Mouse (Mus musculus): ENCODE measurements around the gene Tmem189. TPM values are rescaled to one million over a fixed set of nuclear protein-coding genes. Genes with fewer than 3 reads are reported as not detected.

Gene Tmem189
- polyA plus RNA-seq, 1 experiment from 2014 or later: 58.8 TPM

- Histone ChIP-seq H3K27ac (ENCODE audit: low read length) (no peak overlapping the region), H3K36me3 (ENCODE audit: insufficient read depth, low read length) (no peaks in the 10 kb centered on the region), H3K9ac (replicated peaks; ENCODE audit: low read length) (no peak overlapping the region), H3K4me2 (replicated peaks; ENCODE audit: low read depth, low read length) (no peak overlapping the region), H3K4me3 (ENCODE audit: low read length) (no peak overlapping the region), H3K27me3 (ENCODE audit: insufficient read depth, low read length) (no peaks in the 10 kb centered on the region), H3K9me3 (ENCODE audit: low read length) (no peaks in the 10 kb centered on the region), H3K4me1 (ENCODE audit: insufficient read depth, low read length) (peaks cover 9% of the 10 kb centered on the region; the same call in 1 of the 2 replicates)
- ATAC-seq (ENCODE audit: low FRiP score, low TSS enrichment): no peak
- 55% methylated on average over 11 of the region's 11 CpGs for WGBS
These were observed 16.7 kb upstream of the Tmem189 start for GRCm38 (mm10) chr2:167706183-167706939.

- Histone ChIP-seq H3K9me3 (ENCODE audit: low read length) (no peaks in the 10 kb centered on the region), H3K36me3 (ENCODE audit: insufficient read depth, low read length) (no peaks in the 10 kb centered on the region), H3K4me2 (replicated peaks; ENCODE audit: low read depth, low read length) (no peak overlapping the region), H3K9ac (replicated peaks; ENCODE audit: low read length) (no peak overlapping the region), H3K4me3 (ENCODE audit: low read length) (no peak overlapping the region), H3K27me3 (ENCODE audit: insufficient read depth, low read length) (no peaks in the 10 kb centered on the region), H3K27ac (ENCODE audit: low read length) (no peak overlapping the region), H3K4me1 (ENCODE audit: insufficient read depth, low read length) (0 out of 2 replicates have a peak, but pooled peaks cover 5% of the 10 kb centered on the region)
- 90% methylated on average over 4 of the region's 4 CpGs for WGBS
- ATAC-seq (ENCODE audit: low FRiP score, low TSS enrichment): no peak
These were observed 14.8 kb upstream of the Tmem189 start for GRCm38 (mm10) chr2:167704409-167704808.

- Histone ChIP-seq H3K4me1 (ENCODE audit: insufficient read depth, low read length) (no peaks in the 10 kb centered on the region), H3K27me3 (ENCODE audit: insufficient read depth, low read length) (no peaks in the 10 kb centered on the region), H3K9ac (replicated peaks; ENCODE audit: low read length) (no peak overlapping the region), H3K36me3 (ENCODE audit: insufficient read depth, low read length) (no peaks in the 10 kb centered on the region), H3K27ac (ENCODE audit: low read length) (no peak overlapping the region), H3K4me2 (replicated peaks; ENCODE audit: low read depth, low read length) (no peak overlapping the region), H3K9me3 (ENCODE audit: low read length) (no peaks in the 10 kb centered on the region), H3K4me3 (ENCODE audit: low read length) (no peak overlapping the region)
- ATAC-seq (ENCODE audit: low FRiP score, low TSS enrichment): no peak
- 71% methylated on average over 6 of the region's 6 CpGs for WGBS
These were observed 12.5 kb upstream of the Tmem189 start for GRCm38 (mm10) chr2:167702126-167702525.

- Histone ChIP-seq H3K9me3 (ENCODE audit: low read length) (no peaks in the 10 kb centered on the region), H3K9ac (replicated peaks; ENCODE audit: low read length) (no peak overlapping the region), H3K4me1 (ENCODE audit: insufficient read depth, low read length) (no peaks in the 10 kb centered on the region), H3K36me3 (ENCODE audit: insufficient read depth, low read length) (no peaks in the 10 kb centered on the region), H3K27me3 (ENCODE audit: insufficient read depth, low read length) (no peaks in the 10 kb centered on the region), H3K4me2 (replicated peaks; ENCODE audit: low read depth, low read length) (no peak overlapping the region), H3K27ac (ENCODE audit: low read length) (no peak overlapping the region), H3K4me3 (ENCODE audit: low read length) (no peak overlapping the region)
- 78% methylated on average over 5 of the region's 5 CpGs for WGBS
- ATAC-seq (ENCODE audit: low FRiP score, low TSS enrichment): no peak
These were observed 11.8 kb upstream of the Tmem189 start for GRCm38 (mm10) chr2:167701472-167701871.

- Histone ChIP-seq H3K4me3 (ENCODE audit: low read length) (no peak overlapping the region), H3K27me3 (ENCODE audit: insufficient read depth, low read length) (no peaks in the 10 kb centered on the region), H3K9ac (replicated peaks; ENCODE audit: low read length) (no peak overlapping the region), H3K4me1 (ENCODE audit: insufficient read depth, low read length) (0 out of 2 replicates have a peak, but pooled peaks cover 4% of the 10 kb centered on the region), H3K27ac (ENCODE audit: low read length) (no peak overlapping the region), H3K4me2 (replicated peaks; ENCODE audit: low read depth, low read length) (no peak overlapping the region), H3K36me3 (ENCODE audit: insufficient read depth, low read length) (no peaks in the 10 kb centered on the region), H3K9me3 (ENCODE audit: low read length) (peaks cover 3% of the 10 kb centered on the region; the same call in 1 of the 2 replicates)
- no peak for ATAC-seq (ENCODE audit: low FRiP score, low TSS enrichment)
- WGBS: 70% methylated on average over 5 of the region's 5 CpGs
These were observed 10.4 kb upstream of the Tmem189 start for GRCm38 (mm10) chr2:167700018-167700417.

GRCm38 (mm10) chr2:167697902-167698301 lies 8.3 kb upstream of the Tmem189 start:
- H3K27me3 ChIP-seq (ENCODE audit: insufficient read depth, low read length): no peaks in the 10 kb centered on the region
- no peak overlapping the region for H3K4me2 ChIP-seq (replicated peaks; ENCODE audit: low read depth, low read length)
- H3K9ac ChIP-seq (replicated peaks; ENCODE audit: low read length): no peak overlapping the region
- WGBS: 41% methylated on average over 5 of the region's 5 CpGs
- peaks cover 5% of the 10 kb centered on the region; the same call in 1 of the 2 replicates for H3K9me3 ChIP-seq (ENCODE audit: low read length)
- H3K27ac ChIP-seq (ENCODE audit: low read length): peak overlapping the region; percentile 9; the same call in 1 of the 2 replicates
- H3K4me3 ChIP-seq (ENCODE audit: low read length): no peak overlapping the region
- ATAC-seq (ENCODE audit: low FRiP score, low TSS enrichment): peak; percentile 62; the same call in 1 of the 2 replicates
- H3K4me1 ChIP-seq (ENCODE audit: insufficient read depth, low read length): 0 out of 2 replicates have a peak, but pooled peaks cover 4% of the 10 kb centered on the region
- no peaks in the 10 kb centered on the region for H3K36me3 ChIP-seq (ENCODE audit: insufficient read depth, low read length)

- H3K27me3 ChIP-seq (ENCODE audit: insufficient read depth, low read length): no peaks in the 10 kb centered on the region
- peaks cover 5% of the 10 kb centered on the region; the same call in 1 of the 2 replicates for H3K9me3 ChIP-seq (ENCODE audit: low read length)
- H3K27ac ChIP-seq (ENCODE audit: low read length): no peak overlapping the region
- H3K4me3 ChIP-seq (ENCODE audit: low read length): no peak overlapping the region
- no peaks in the 10 kb centered on the region for H3K36me3 ChIP-seq (ENCODE audit: insufficient read depth, low read length)
- no peak for ATAC-seq (ENCODE audit: low FRiP score, low TSS enrichment)
- H3K4me2 ChIP-seq (replicated peaks; ENCODE audit: low read depth, low read length): no peak overlapping the region
- WGBS: 59% methylated on average over 7 of the region's 7 CpGs
- H3K9ac ChIP-seq (replicated peaks; ENCODE audit: low read length): no peak overlapping the region
- H3K4me1 ChIP-seq (ENCODE audit: insufficient read depth, low read length): peaks cover 8% of the 10 kb centered on the region; the same call in 1 of the 2 replicates
These were observed 6.5 kb upstream of the Tmem189 start for GRCm38 (mm10) chr2:167696143-167696542.

GRCm38 (mm10) chr2:167695491-167695890 lies 5.9 kb upstream of the Tmem189 start:
- no peak for ATAC-seq (ENCODE audit: low FRiP score, low TSS enrichment)
- H3K9me3 ChIP-seq (ENCODE audit: low read length): peaks cover 5% of the 10 kb centered on the region; the same call in 1 of the 2 replicates
- WGBS: 85% methylated on average over 14 of the region's 14 CpGs
- H3K4me2 ChIP-seq (replicated peaks; ENCODE audit: low read depth, low read length): no peak overlapping the region
- no peak overlapping the region for H3K4me3 ChIP-seq (ENCODE audit: low read length)
- H3K4me1 ChIP-seq (ENCODE audit: insufficient read depth, low read length): peaks cover 14% of the 10 kb centered on the region
- no peak overlapping the region for H3K9ac ChIP-seq (replicated peaks; ENCODE audit: low read length)
- H3K27ac ChIP-seq (ENCODE audit: low read length): no peak overlapping the region
- no peaks in the 10 kb centered on the region for H3K36me3 ChIP-seq (ENCODE audit: insufficient read depth, low read length)
- H3K27me3 ChIP-seq (ENCODE audit: insufficient read depth, low read length): no peaks in the 10 kb centered on the region

- Histone ChIP-seq H3K4me1 (ENCODE audit: insufficient read depth, low read length) (peaks cover 17% of the 10 kb centered on the region), H3K4me2 (replicated peaks; ENCODE audit: low read depth, low read length) (no peak overlapping the region), H3K27ac (ENCODE audit: low read length) (no peak overlapping the region), H3K4me3 (ENCODE audit: low read length) (no peak overlapping the region), H3K9ac (replicated peaks; ENCODE audit: low read length) (no peak overlapping the region), H3K36me3 (ENCODE audit: insufficient read depth, low read length) (no peaks in the 10 kb centered on the region), H3K27me3 (ENCODE audit: insufficient read depth, low read length) (no peaks in the 10 kb centered on the region), H3K9me3 (ENCODE audit: low read length) (peaks cover 5% of the 10 kb centered on the region; the same call in 1 of the 2 replicates)
- ATAC-seq (ENCODE audit: low FRiP score, low TSS enrichment): no peak
- 95% methylated on average over 7 of the region's 7 CpGs for WGBS
These were observed 5.3 kb upstream of the Tmem189 start for GRCm38 (mm10) chr2:167694963-167695362.

GRCm38 (mm10) chr2:167694244-167694643 lies 4.6 kb upstream of the Tmem189 start:
- 79% methylated on average over 1 of the region's 1 CpGs for WGBS
- peaks cover 5% of the 10 kb centered on the region; the same call in 1 of the 2 replicates for H3K9me3 ChIP-seq (ENCODE audit: low read length)
- H3K4me1 ChIP-seq (ENCODE audit: insufficient read depth, low read length): peaks cover 20% of the 10 kb centered on the region

More at GRCm38 (mm10) chr2:167694244-167694643, 4.6 kb upstream of the Tmem189 start:
- ATAC-seq (ENCODE audit: low FRiP score, low TSS enrichment): no peak
- H3K36me3 ChIP-seq (ENCODE audit: insufficient read depth, low read length): no peaks in the 10 kb centered on the region
- no peak overlapping the region for H3K4me3 ChIP-seq (ENCODE audit: low read length)
- no peaks in the 10 kb centered on the region for H3K27me3 ChIP-seq (ENCODE audit: insufficient read depth, low read length)
- H3K9ac ChIP-seq (replicated peaks; ENCODE audit: low read length): no peak overlapping the region
- H3K4me2 ChIP-seq (replicated peaks; ENCODE audit: low read depth, low read length): no peak overlapping the region
- H3K27ac ChIP-seq (ENCODE audit: low read length): no peak overlapping the region

Measured in kidney, embryonic 16.5 days (tissue).